Mouse (Mus musculus) hindbrain, embryonic 12.5 days (tissue): ENCODE data around the gene Lef1. TPM values are rescaled to one million over a fixed set of nuclear protein-coding genes. Genes with fewer than 3 reads are reported as not detected.

Experiments
- ATAC-seq: fragments of 200-750 bp; cut with Nextera tagmentation; 2 replicates; pipeline ENCODE4 v1.8.0; 2017; ENCODE audit warnings: moderate TSS enrichment; ENCODE audit not compliant: low FRiP score
- H3K27ac ChIP-seq: fragments of 300-500 bp; sonication (generic); 2 replicates; pipeline ENCODE4 v1.5.1; 2016; ENCODE audit warnings: mild to moderate bottlenecking
- H3K27me3 ChIP-seq: fragments of 300-500 bp; sonication (generic); 2 replicates; pipeline ENCODE4 v1.6.1; 2016; ENCODE audit warnings: mild to moderate bottlenecking
- H3K36me3 ChIP-seq: fragments of 300-500 bp; sonication (generic); 2 replicates; pipeline ENCODE4 v1.6.1; 2016; ENCODE audit warnings: mild to moderate bottlenecking
- H3K4me1 ChIP-seq: fragments of 300-500 bp; sonication (generic); 2 replicates; pipeline ENCODE4 v1.6.1; 2016
- H3K4me2 ChIP-seq: fragments of 300-500 bp; sonication (generic); replicated peaks from 2 replicates; pipeline ENCODE4 v1.6.1; 2016; ENCODE audit warnings: mild to moderate bottlenecking
- H3K4me3 ChIP-seq: fragments of 300-500 bp; sonication (generic); 2 replicates; pipeline ENCODE4 v1.5.1; 2016; ENCODE audit warnings: mild to moderate bottlenecking
- H3K9ac ChIP-seq: fragments of 300-500 bp; sonication (generic); 2 replicates; pipeline ENCODE4 v1.6.1; 2016; ENCODE audit warnings: mild to moderate bottlenecking, moderate library complexity
- H3K9me3 ChIP-seq: fragments of 300-500 bp; sonication (generic); replicated peaks from 2 replicates; pipeline ENCODE4 v1.6.1; 2016; ENCODE audit warnings: mild to moderate bottlenecking
- WGBS: fragments of 180-500 bp; shearing (Covaris S2); methylation state at CpG from one replicate; pipeline ENCODE4 v1.1.7; 2016; 5-methylcytosine and 5-hydroxymethylcytosine counted together
- polyA plus RNA-seq: library from polyadenylated mRNA; unstranded; fragments of >200 nt; fragmentation: Nextera tagmentation; extraction: Ambion mirVana; gene quantifications from 2 replicates; pipeline ENCODE4 v1.2.1, GENCODE M21; 2016

Gene Lef1
- polyA plus RNA-seq, 1 experiment from 2014 or later, result 33.6 TPM

DNA sequence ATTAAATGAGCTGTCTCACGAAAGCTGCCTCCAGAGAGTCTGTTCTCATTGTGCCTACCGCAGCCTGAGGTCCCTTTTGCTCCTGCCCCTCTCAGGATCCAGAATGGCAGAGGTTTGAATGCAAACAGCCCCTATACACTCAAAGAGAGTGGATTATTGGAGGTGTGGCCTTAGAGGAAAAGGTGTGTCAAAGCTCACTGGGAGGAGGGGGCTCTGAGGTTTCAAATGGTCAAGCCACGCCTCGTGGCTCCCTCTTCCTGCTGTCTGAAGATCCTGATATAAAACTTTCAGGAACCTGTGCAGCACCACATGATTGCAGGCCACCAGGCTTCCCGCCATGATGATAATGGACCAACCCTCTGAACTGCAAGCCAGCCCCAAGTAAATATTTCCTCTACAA is 137.6 kb downstream of the Lef1 start:
- Histone ChIP-seq H3K4me3 (no peak overlapping the region), H3K27ac (no peak overlapping the region), H3K27me3 (no peaks in the 10 kb centered on the region), H3K9me3 (no peaks in the 10 kb centered on the region), H3K4me2 (no peak overlapping the region), H3K9ac (no peak overlapping the region), H3K36me3 (peaks cover 8% of the 10 kb centered on the region; the same call in 1 of the 2 replicates), H3K4me1 (no peaks in the 10 kb centered on the region; the same call in 1 of the 2 replicates)
- no peak for ATAC-seq
- WGBS, result 86% methylated on average over 5 of the region's 5 CpGs

DNA sequence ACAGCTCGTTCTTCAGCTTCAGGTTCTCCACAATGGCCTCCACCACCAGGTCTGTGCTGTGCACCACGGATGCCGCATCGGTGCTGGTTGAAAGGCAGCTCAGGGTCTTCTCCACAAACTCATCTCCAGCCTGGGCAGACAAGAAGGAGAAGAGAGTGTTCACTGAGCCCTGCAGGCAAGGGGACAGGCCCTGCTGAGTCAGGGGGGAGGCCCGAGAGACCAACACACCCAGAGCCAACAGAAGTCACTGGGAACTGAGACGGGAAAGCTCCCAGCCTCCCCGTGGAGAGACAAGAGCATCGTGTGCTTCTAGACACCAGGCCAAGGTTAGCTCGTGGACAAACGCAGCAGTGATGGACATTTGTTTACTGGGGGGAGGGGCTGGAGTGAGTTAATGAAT is 138.2 kb downstream of the Lef1 start:
- Histone ChIP-seq H3K4me1 (no peaks in the 10 kb centered on the region; the same call in 1 of the 2 replicates), H3K9me3 (no peaks in the 10 kb centered on the region), H3K27me3 (no peaks in the 10 kb centered on the region), H3K27ac (no peak overlapping the region), H3K9ac (no peak overlapping the region), H3K36me3 (peaks cover 8% of the 10 kb centered on the region; the same call in 1 of the 2 replicates), H3K4me3 (no peak overlapping the region), H3K4me2 (no peak overlapping the region)
- WGBS, result 86% methylated on average over 10 of the region's 10 CpGs
- no peak for ATAC-seq

DNA sequence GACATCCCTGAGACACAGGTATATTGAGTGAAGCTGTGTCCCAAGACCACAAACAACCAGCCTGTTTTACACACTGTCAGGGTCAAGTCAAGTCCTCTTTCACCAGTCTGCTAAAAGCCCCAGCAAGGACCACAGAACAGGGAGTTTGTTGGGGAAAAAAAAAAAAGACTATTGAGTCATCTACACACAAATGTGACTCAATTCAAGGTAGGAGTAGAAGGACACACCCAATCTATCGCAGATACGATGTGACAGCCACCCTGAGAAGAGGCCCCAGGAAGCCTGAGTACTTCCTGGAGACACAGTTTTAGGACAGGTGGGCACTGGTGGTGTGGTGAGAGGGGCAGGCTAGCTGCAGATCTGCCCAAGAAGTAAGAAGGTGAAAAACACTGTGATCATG is 140.0 kb downstream of the Lef1 start:
- Histone ChIP-seq H3K36me3 (peaks cover 4% of the 10 kb centered on the region; the same call in 1 of the 2 replicates), H3K27me3 (no peaks in the 10 kb centered on the region), H3K4me3 (no peak overlapping the region), H3K4me2 (no peak overlapping the region), H3K27ac (no peak overlapping the region), H3K9me3 (no peaks in the 10 kb centered on the region), H3K4me1 (no peaks in the 10 kb centered on the region; the same call in 1 of the 2 replicates), H3K9ac (no peak overlapping the region)
- WGBS, result 89% methylated on average over 2 of the region's 2 CpGs
- ATAC-seq, result no peak

DNA sequence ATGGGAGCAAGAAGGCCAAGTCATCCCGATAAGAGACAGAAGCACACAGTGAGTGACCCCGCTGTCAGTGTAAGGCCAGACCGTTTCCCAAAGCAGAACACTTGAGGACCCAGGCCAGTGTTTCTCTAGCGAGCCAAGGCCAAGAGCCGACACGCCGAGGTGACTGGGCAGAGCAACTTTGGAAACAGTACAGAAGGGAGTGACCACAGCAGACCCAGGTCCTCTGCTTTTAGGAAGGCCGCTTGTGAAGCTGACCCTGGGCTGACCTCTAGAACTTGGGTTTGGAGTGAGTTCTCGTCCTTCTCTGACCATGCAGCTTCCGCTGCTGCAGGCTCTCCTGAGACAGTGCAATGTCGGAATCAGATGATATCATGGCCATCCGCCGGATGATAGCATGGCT is 140.7 kb downstream of the Lef1 start:
- WGBS, result 90% methylated on average over 13 of the region's 13 CpGs
- Histone ChIP-seq H3K4me1 (no peaks in the 10 kb centered on the region; the same call in 1 of the 2 replicates), H3K27ac (no peak overlapping the region), H3K9ac (no peak overlapping the region), H3K36me3 (peaks cover 4% of the 10 kb centered on the region; the same call in 1 of the 2 replicates), H3K4me3 (no peak overlapping the region), H3K27me3 (no peaks in the 10 kb centered on the region), H3K4me2 (no peak overlapping the region), H3K9me3 (no peaks in the 10 kb centered on the region)
- ATAC-seq, result no peak

DNA sequence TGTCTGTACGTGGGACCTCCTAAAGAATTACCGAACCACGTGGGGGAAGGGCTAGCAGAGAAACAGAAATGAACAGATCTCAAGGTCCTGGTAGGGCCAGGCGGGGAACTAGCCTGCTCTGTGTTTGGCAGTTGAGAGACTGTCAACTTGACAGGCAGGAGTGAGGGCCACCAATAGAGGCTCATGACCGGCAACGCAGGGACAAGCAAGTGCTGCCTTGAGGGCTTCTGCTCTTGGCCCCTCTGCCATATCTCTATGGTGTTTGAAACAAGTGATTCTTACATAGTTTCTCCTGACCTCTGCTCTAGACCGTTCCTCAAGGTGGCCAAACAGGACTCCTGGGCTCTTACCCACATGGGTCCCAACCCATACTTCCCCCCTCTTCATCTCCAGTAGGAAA is 141.3 kb downstream of the Lef1 start:
- no peaks in the 10 kb centered on the region for H3K9me3 ChIP-seq
- no peak overlapping the region for H3K27ac ChIP-seq
- H3K9ac ChIP-seq, result no peak overlapping the region
- peaks cover 4% of the 10 kb centered on the region; the same call in 1 of the 2 replicates for H3K36me3 ChIP-seq
- H3K4me1 ChIP-seq, result no peaks in the 10 kb centered on the region; the same call in 1 of the 2 replicates
- no peak for ATAC-seq
- H3K27me3 ChIP-seq, result no peaks in the 10 kb centered on the region
- no peak overlapping the region for H3K4me3 ChIP-seq
- no peak overlapping the region for H3K4me2 ChIP-seq
- WGBS, result 90% methylated on average over 7 of the region's 7 CpGs

DNA sequence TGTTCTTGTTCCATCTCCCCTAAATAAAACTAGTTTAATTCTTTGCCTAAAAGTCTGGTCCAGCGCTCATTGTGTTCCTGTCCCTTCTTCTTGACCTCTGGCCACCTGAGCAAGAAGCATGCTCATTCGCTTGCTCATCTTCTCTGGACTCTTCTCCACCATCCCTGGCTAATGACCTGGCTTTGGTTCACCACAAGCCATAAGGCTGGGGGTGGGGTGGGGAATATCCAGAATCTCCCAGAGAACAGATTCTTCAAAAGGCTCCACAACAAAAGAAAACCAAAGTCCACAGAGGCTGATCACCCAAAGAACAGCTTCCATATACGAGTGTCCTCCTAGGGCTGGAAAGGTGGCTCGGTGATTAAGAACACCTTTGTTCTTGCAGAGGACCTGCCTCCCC is 144.7 kb downstream of the Lef1 start:
- Histone ChIP-seq H3K27ac (no peak overlapping the region), H3K4me3 (no peak overlapping the region), H3K4me2 (no peak overlapping the region), H3K36me3 (no peaks in the 10 kb centered on the region), H3K9me3 (no peaks in the 10 kb centered on the region), H3K9ac (no peak overlapping the region), H3K27me3 (no peaks in the 10 kb centered on the region), H3K4me1 (no peaks in the 10 kb centered on the region; the same call in 1 of the 2 replicates)
- no peak for ATAC-seq
- 91% methylated on average over 4 of the region's 4 CpGs for WGBS

DNA sequence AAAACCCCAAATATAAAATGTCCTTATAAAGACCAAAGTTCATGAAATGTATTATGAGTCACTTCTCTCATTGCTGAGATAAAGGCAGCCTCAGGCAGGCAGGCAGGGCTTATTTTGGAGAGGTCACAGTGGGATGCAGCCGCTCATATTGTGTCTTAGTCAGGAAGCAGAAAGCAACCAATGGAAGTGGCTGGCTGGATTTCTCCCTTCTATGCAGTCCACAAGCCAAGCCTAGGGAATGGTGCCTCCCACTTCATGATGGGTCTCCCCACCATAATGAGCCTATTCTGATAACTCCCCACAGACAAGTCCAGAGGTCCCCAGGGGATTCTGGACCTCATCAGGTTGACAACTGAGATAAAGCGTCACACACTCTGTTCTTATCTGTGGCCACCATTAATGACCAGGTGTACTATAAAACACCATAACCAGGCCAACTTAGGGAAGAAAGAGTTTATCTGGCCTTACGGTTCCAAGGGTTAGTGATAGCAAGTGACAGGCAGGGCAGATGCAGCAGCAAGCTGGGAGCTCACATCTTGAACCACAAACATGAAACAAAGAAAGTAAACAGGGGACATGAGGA is 145.2 kb downstream of the Lef1 start:
- Histone ChIP-seq H3K27me3 (no peaks in the 10 kb centered on the region), H3K9me3 (no peaks in the 10 kb centered on the region), H3K9ac (no peak overlapping the region), H3K4me1 (no peaks in the 10 kb centered on the region; the same call in 1 of the 2 replicates), H3K27ac (no peak overlapping the region), H3K36me3 (no peaks in the 10 kb centered on the region), H3K4me2 (no peak overlapping the region), H3K4me3 (no peak overlapping the region)
- ATAC-seq, result no peak
- WGBS, result 94% methylated on average over 3 of the region's 3 CpGs

DNA sequence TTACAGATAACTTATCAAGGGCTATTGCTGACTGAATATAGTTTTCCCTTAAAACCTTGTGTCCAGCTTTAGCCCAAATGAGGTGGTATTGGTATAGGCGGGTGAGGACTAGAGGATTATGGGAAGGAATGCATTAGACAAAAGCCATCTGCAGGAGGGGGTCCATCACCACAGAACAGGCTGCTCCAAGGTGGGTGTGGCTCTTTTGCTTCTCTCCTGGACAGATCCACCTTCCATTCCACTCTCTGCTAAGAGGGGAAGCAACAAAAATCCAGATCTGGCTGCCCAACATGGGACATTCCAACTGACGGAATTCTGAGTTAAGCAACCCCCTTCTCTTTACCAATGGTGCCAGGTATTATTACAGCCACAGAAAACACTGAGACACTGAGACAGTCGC is 148.7 kb downstream of the Lef1 start:
- Histone ChIP-seq H3K4me1 (0 out of 2 replicates have a peak, but pooled peaks cover 2% of the 10 kb centered on the region), H3K4me3 (no peak overlapping the region), H3K27ac (no peak overlapping the region), H3K9ac (no peak overlapping the region), H3K27me3 (no peaks in the 10 kb centered on the region), H3K36me3 (no peaks in the 10 kb centered on the region), H3K9me3 (0 out of 2 replicates have a peak, but pooled peaks cover 6% of the 10 kb centered on the region), H3K4me2 (no peak overlapping the region)
- no peak for ATAC-seq
- WGBS, result 94% methylated on average over 3 of the region's 3 CpGs

DNA sequence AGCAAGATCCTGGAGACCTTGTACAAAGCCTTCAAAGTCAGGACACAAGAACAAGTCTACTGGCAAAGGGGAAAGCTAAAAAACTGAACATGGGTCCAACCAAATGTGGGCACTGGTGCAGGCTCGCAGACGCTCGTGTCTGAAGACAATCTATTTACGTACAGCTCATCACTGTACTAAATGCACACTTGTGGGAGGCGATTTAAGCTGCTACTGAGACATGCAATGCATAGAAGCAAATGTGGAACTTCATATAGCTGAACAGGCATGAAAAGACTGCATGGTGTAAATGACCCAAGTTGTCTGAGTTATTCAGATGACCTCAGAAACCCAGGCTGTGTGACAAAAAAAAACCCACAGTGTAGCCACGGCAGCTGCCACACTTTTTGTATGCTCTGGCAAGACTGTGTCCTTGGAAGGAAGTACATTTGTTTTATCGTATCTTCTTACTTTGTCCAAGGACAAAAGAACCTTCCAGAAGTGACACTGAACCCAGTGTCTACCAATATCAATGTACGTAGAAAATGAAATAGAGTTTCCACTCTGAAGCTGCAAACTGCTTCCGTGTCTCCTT is 149.2 kb downstream of the Lef1 start:
- Histone ChIP-seq H3K9me3 (0 out of 2 replicates have a peak, but pooled peaks cover 6% of the 10 kb centered on the region), H3K36me3 (no peaks in the 10 kb centered on the region), H3K27me3 (no peaks in the 10 kb centered on the region), H3K4me1 (0 out of 2 replicates have a peak, but pooled peaks cover 3% of the 10 kb centered on the region), H3K9ac (no peak overlapping the region), H3K4me2 (no peak overlapping the region), H3K27ac (no peak overlapping the region), H3K4me3 (no peak overlapping the region)
- no peak for ATAC-seq
- WGBS, result 94% methylated on average over 9 of the region's 9 CpGs

DNA sequence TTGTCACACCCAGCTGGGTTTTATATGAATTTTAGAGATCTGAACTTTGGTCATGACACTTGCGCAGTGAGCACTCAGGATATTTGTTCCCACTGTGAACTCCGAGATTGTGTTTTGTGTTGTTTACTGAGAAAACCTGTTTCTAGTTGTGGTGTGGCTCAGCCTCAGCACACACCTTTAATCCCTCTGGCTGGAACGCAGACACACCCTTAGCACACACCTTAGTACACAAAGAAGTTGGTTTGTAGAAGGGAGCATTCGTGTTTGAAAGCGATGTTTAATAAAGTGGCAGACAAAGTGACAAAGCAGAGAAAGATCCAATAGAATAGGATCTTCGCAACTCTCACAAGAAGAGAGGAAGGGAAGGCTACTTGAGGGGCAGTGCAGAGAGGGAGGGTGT is 150.1 kb downstream of the Lef1 start:
- WGBS, result 96% methylated on average over 6 of the region's 6 CpGs

DNA sequence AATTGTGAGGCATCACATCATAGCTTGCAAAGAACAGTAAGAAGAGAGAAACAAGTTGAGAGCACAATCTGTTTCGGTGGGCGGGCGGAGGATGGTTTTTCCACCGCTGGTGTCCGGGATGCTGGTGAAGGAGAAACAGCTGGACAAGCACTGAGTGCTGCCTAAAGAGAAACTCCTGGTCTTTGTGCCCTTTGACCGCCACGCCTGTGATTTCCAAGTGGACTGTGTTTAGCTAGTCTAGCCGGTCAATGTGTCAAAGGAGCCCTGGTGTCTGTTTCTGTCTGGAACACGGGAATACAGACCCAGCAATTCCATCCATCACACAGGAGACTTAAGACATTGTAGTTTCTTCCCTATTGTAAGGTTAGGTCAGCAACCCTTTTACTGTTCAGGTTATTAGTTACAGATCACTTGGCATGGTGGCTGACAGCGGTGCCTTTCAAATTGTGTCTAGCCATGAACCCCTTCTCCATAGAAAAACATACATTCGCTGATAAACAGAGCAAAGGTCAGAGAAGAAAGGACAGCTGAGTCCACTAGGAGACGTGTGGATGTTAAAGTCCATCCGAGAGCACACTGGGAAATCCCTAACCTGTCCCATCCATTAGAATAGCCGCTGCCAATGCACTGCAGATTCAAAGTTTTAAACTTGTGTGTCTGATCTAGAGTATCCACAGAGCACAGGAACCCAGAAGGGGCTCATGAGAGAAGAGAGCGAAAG is 153.7 kb downstream of the Lef1 start:
- Histone ChIP-seq H3K4me1 (0 out of 2 replicates have a peak, but pooled peaks cover 3% of the 10 kb centered on the region), H3K27ac (no peak overlapping the region), H3K4me3 (no peak overlapping the region), H3K9me3 (0 out of 2 replicates have a peak, but pooled peaks cover 6% of the 10 kb centered on the region), H3K27me3 (no peaks in the 10 kb centered on the region), H3K4me2 (no peak overlapping the region), H3K36me3 (no peaks in the 10 kb centered on the region), H3K9ac (no peak overlapping the region)
- 46% methylated on average over 15 of the region's 15 CpGs for WGBS
- ATAC-seq, result no peak

More for the DNA sequence above, 150.1 kb downstream of the Lef1 start:
- Histone ChIP-seq H3K27me3 (no peaks in the 10 kb centered on the region), H3K9me3 (0 out of 2 replicates have a peak, but pooled peaks cover 6% of the 10 kb centered on the region), H3K4me2 (no peak overlapping the region), H3K4me1 (0 out of 2 replicates have a peak, but pooled peaks cover 3% of the 10 kb centered on the region), H3K36me3 (no peaks in the 10 kb centered on the region), H3K27ac (no peak overlapping the region), H3K9ac (no peak overlapping the region), H3K4me3 (no peak overlapping the region)
- no peak for ATAC-seq

DNA sequence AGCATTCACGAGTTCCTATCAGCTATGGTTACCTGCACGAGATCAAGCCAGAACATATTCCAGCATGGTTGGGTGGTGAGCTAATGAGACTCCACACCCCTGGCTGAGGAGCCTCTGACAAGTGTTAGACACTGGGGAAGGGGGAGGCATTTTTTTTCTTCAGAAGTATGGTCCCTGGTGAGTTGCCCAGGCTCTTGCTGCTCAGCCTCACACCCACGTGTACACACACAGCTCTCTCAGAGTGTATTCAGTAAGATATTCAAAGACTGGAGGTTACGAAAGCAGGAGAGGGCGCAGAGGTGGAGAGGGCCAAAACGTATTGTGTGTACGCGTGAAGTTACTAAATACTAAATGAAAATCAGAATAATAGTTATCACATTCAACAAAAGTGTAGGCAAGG is 155.2 kb downstream of the Lef1 start:
- H3K4me1 ChIP-seq, result peaks cover 11% of the 10 kb centered on the region
- no peak overlapping the region for H3K4me3 ChIP-seq
- 90% methylated on average over 8 of the region's 8 CpGs for WGBS
- H3K27me3 ChIP-seq, result no peaks in the 10 kb centered on the region
- no peak for ATAC-seq
- no peak overlapping the region for H3K4me2 ChIP-seq
- no peak overlapping the region for H3K9ac ChIP-seq
- H3K27ac ChIP-seq, result no peak overlapping the region
- H3K36me3 ChIP-seq, result no peaks in the 10 kb centered on the region
- 0 out of 2 replicates have a peak, but pooled peaks cover 6% of the 10 kb centered on the region for H3K9me3 ChIP-seq
